Mouse (Mus musculus): ENCODE measurements around the gene Kctd17. TPM values are rescaled to one million over a fixed set of nuclear protein-coding genes. Genes with fewer than 3 reads are reported as not detected.

Kctd17 gene
- polyA plus RNA-seq, 1 experiment from 2014 or later, result 45.8 TPM

GRCm38 (mm10) chr15:78450419-78450768 lies 22.0 kb downstream of the Kctd17 start:
- Histone ChIP-seq H3K4me3 (replicated peaks) (no peak overlapping the region), H3K27ac (peak overlapping the region; percentile 7; the same call in 1 of the 2 replicates), H3K4me2 (no peak overlapping the region), H3K9ac (no peak overlapping the region), H3K36me3 (no peaks in the 10 kb centered on the region), H3K27me3 (no peaks in the 10 kb centered on the region), H3K4me1 (peaks cover 20% of the 10 kb centered on the region), H3K9me3 (replicated peaks) (no peaks in the 10 kb centered on the region)
- ATAC-seq (replicated peaks; ENCODE audit: low FRiP score), result no peak
- WGBS, result 82% methylated on average over 6 of the region's 6 CpGs

GRCm38 (mm10) chr15:78451201-78451600 lies 22.8 kb downstream of the Kctd17 start:
- Histone ChIP-seq H3K27ac (no peak overlapping the region), H3K4me2 (no peak overlapping the region), H3K36me3 (no peaks in the 10 kb centered on the region), H3K4me3 (replicated peaks) (no peak overlapping the region), H3K9ac (no peak overlapping the region), H3K27me3 (no peaks in the 10 kb centered on the region), H3K4me1 (peaks cover 22% of the 10 kb centered on the region), H3K9me3 (replicated peaks) (no peaks in the 10 kb centered on the region)
- no peak for ATAC-seq (replicated peaks; ENCODE audit: low FRiP score)
- WGBS, result 85% methylated on average over 2 of the region's 2 CpGs

- no peak overlapping the region for H3K4me2 ChIP-seq
- no peak for ATAC-seq (replicated peaks; ENCODE audit: low FRiP score)
- H3K36me3 ChIP-seq, result no peaks in the 10 kb centered on the region
- H3K4me1 ChIP-seq, result peaks cover 17% of the 10 kb centered on the region
- H3K4me3 ChIP-seq (replicated peaks), result no peak overlapping the region
- WGBS, result 85% methylated on average over 3 of the region's 3 CpGs
- no peak overlapping the region for H3K9ac ChIP-seq
- H3K9me3 ChIP-seq (replicated peaks), result no peaks in the 10 kb centered on the region
- no peaks in the 10 kb centered on the region for H3K27me3 ChIP-seq
- no peak overlapping the region for H3K27ac ChIP-seq
These were observed 24.6 kb downstream of the Kctd17 start for GRCm38 (mm10) chr15:78452929-78453328.

GRCm38 (mm10) chr15:78455168-78455567 lies 26.8 kb downstream of the Kctd17 start:
- no peaks in the 10 kb centered on the region for H3K27me3 ChIP-seq
- H3K9me3 ChIP-seq (replicated peaks), result no peaks in the 10 kb centered on the region
- peaks cover 5% of the 10 kb centered on the region; the same call in 1 of the 2 replicates for H3K4me1 ChIP-seq
- no peak overlapping the region for H3K4me2 ChIP-seq
- no peaks in the 10 kb centered on the region for H3K36me3 ChIP-seq
- 73% methylated on average over 4 of the region's 4 CpGs for WGBS
- H3K27ac ChIP-seq, result no peak overlapping the region
- no peak overlapping the region for H3K9ac ChIP-seq
- H3K4me3 ChIP-seq (replicated peaks), result no peak overlapping the region
- ATAC-seq (replicated peaks; ENCODE audit: low FRiP score), result no peak

GRCm38 (mm10) chr15:78456051-78456450 lies 27.7 kb downstream of the Kctd17 start:
- Histone ChIP-seq H3K9ac (no peak overlapping the region), H3K4me1 (peaks cover 5% of the 10 kb centered on the region; the same call in 1 of the 2 replicates), H3K9me3 (replicated peaks) (no peaks in the 10 kb centered on the region), H3K4me2 (no peak overlapping the region), H3K27ac (no peak overlapping the region), H3K4me3 (replicated peaks) (no peak overlapping the region), H3K27me3 (no peaks in the 10 kb centered on the region), H3K36me3 (no peaks in the 10 kb centered on the region)
- 0 out of 2 replicates have a peak, but pooled peaks have one; percentile 33 for ATAC-seq (replicated peaks; ENCODE audit: low FRiP score)
- WGBS, result 27% methylated on average over 7 of the region's 7 CpGs

- WGBS, result 67% methylated on average over 10 of the region's 10 CpGs
These were observed 28.8 kb downstream of the Kctd17 start for GRCm38 (mm10) chr15:78457193-78457592.

GRCm38 (mm10) chr15:78462981-78463380 lies 34.6 kb downstream of the Kctd17 start:
- no peak overlapping the region for H3K9ac ChIP-seq
- no peak for ATAC-seq (replicated peaks; ENCODE audit: low FRiP score)
- H3K4me3 ChIP-seq (replicated peaks), result no peak overlapping the region
- WGBS, result 64% methylated on average over 2 of the region's 2 CpGs
- H3K4me1 ChIP-seq, result no peaks in the 10 kb centered on the region
- H3K9me3 ChIP-seq (replicated peaks), result no peaks in the 10 kb centered on the region
- no peak overlapping the region for H3K27ac ChIP-seq
- no peaks in the 10 kb centered on the region for H3K27me3 ChIP-seq
- no peak overlapping the region for H3K4me2 ChIP-seq
- H3K36me3 ChIP-seq, result no peaks in the 10 kb centered on the region

More at GRCm38 (mm10) chr15:78457193-78457592, 28.8 kb downstream of the Kctd17 start:
- Histone ChIP-seq H3K9me3 (replicated peaks) (no peaks in the 10 kb centered on the region), H3K36me3 (no peaks in the 10 kb centered on the region), H3K4me3 (replicated peaks) (no peak overlapping the region), H3K27me3 (no peaks in the 10 kb centered on the region), H3K4me1 (peaks cover 5% of the 10 kb centered on the region; the same call in 1 of the 2 replicates), H3K27ac (no peak overlapping the region), H3K9ac (no peak overlapping the region), H3K4me2 (no peak overlapping the region)
- no peak for ATAC-seq (replicated peaks; ENCODE audit: low FRiP score)

GRCm38 (mm10) chr15:78466809-78467208 lies 38.4 kb downstream of the Kctd17 start:
- WGBS, result 40% methylated on average over 6 of the region's 6 CpGs
- Histone ChIP-seq H3K4me3 (replicated peaks) (no peak overlapping the region), H3K9ac (no peak overlapping the region), H3K4me1 (peaks cover 16% of the 10 kb centered on the region), H3K27ac (no peak overlapping the region), H3K36me3 (no peaks in the 10 kb centered on the region), H3K9me3 (replicated peaks) (no peaks in the 10 kb centered on the region), H3K4me2 (no peak overlapping the region), H3K27me3 (no peaks in the 10 kb centered on the region)
- no peak for ATAC-seq (replicated peaks; ENCODE audit: low FRiP score)

GRCm38 (mm10) chr15:78467570-78467969 lies 39.2 kb downstream of the Kctd17 start:
- H3K9me3 ChIP-seq (replicated peaks), result no peaks in the 10 kb centered on the region
- no peaks in the 10 kb centered on the region for H3K27me3 ChIP-seq
- no peak overlapping the region for H3K4me3 ChIP-seq (replicated peaks)
- no peak overlapping the region for H3K4me2 ChIP-seq
- no peaks in the 10 kb centered on the region for H3K36me3 ChIP-seq
- WGBS, result 95% methylated on average over 7 of the region's 7 CpGs
- H3K9ac ChIP-seq, result no peak overlapping the region
- no peak overlapping the region for H3K27ac ChIP-seq
- peaks cover 18% of the 10 kb centered on the region for H3K4me1 ChIP-seq
- ATAC-seq (replicated peaks; ENCODE audit: low FRiP score), result no peak

GRCm38 (mm10) chr15:78468379-78468937 lies 40.1 kb downstream of the Kctd17 start, which contains the start of gene Tmprss6:
TSS of gene Tmprss6 (minus strand) at chr15:78468634.
- no peaks in the 10 kb centered on the region for H3K36me3 ChIP-seq
- 64% methylated on average over 7 of the region's 7 CpGs for WGBS
- peaks cover 18% of the 10 kb centered on the region for H3K4me1 ChIP-seq
- H3K27me3 ChIP-seq, result no peaks in the 10 kb centered on the region
- no peak within 1 kb of the TSS for H3K27ac ChIP-seq
- no peak within 1 kb of the TSS for H3K9ac ChIP-seq
- ATAC-seq (replicated peaks; ENCODE audit: low FRiP score), result no peak
- H3K4me2 ChIP-seq, result no peak within 1 kb of the TSS
- H3K9me3 ChIP-seq (replicated peaks), result no peaks in the 10 kb centered on the region
- H3K4me3 ChIP-seq (replicated peaks), result no peak within 1 kb of the TSS

GRCm38 (mm10) chr15:78470495-78471276 lies 42.3 kb downstream of the Kctd17 start:
- Histone ChIP-seq H3K27me3 (no peaks in the 10 kb centered on the region), H3K4me2 (no peak overlapping the region), H3K27ac (no peak overlapping the region), H3K36me3 (no peaks in the 10 kb centered on the region), H3K9ac (no peak overlapping the region), H3K4me3 (replicated peaks) (no peak overlapping the region), H3K4me1 (peaks cover 18% of the 10 kb centered on the region), H3K9me3 (replicated peaks) (no peaks in the 10 kb centered on the region)
- 66% methylated on average over 4 of the region's 4 CpGs for WGBS
- ATAC-seq (replicated peaks; ENCODE audit: low FRiP score), result no peak

- WGBS, result 35% methylated on average over 7 of the region's 7 CpGs
- no peak for ATAC-seq (replicated peaks; ENCODE audit: low FRiP score)
- no peak overlapping the region for H3K4me3 ChIP-seq (replicated peaks)
- peaks cover 18% of the 10 kb centered on the region for H3K4me1 ChIP-seq
- H3K9ac ChIP-seq, result no peak overlapping the region
- H3K36me3 ChIP-seq, result no peaks in the 10 kb centered on the region
- H3K27ac ChIP-seq, result no peak overlapping the region
- no peak overlapping the region for H3K4me2 ChIP-seq
- H3K27me3 ChIP-seq, result no peaks in the 10 kb centered on the region
- no peaks in the 10 kb centered on the region for H3K9me3 ChIP-seq (replicated peaks)
These were observed 43.5 kb downstream of the Kctd17 start for GRCm38 (mm10) chr15:78471902-78472301.
